Mouse (Mus musculus) frontal cortex, postnatal 14 days (tissue): ENCODE measurements around the gene Dnajc6.

Experiments
- DNase-seq, 2 experiments: peaks; one replicate each; pipeline ENCODE4 v3.0.0; 2022; ENCODE audit warnings: low spot score in 2 of 2

The Dnajc6 gene

DNA sequence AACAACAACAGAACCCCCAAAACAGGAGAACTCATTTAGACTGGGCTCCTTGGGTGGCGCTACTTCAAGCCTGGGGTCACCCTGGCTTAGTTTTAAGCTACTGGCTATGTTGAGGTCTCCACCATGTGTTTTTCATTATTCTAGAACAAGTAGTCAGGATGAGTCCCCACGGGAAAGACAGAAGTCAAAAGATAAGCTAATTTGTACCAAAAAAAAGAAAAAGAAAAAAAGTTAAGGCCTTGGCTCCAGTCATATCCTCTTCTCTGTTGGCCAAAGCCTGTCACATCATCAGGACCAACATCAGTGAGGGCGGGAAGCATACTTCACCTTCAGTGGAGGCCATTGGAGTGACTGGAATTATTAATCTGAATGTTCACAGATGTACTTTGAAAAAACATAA is 188.4 kb downstream of the Dnajc6 start:
- no peak for DNase-seq

GRCm38 (mm10) chr4:101686227-101686810 is 189.9 kb downstream of the Dnajc6 start:
- DNase-seq = no peak

DNA sequence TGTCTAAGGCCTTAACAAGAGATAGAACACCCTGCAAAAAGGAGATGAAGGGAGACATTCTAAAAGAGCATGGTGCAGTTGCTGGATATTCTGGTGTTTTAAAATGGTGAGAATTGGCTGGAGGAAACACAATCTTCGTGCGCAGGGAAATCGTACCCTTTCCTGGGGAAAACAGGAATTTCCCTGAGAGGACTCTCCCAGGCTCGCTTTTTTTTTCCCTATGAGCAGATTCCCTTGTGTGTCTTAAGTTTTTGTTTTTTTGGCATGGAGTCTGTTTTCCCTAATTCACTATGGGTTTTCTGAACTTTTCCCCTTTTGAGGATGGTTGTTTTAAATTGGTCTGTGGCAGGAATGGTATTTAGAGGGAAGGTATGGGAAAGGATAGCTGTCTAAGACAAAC is 192.8 kb downstream of the Dnajc6 start:
- no peak for DNase-seq

- DNase-seq = no peak
Observed at GRCm38 (mm10) chr4:101689645-101690044, 193.2 kb downstream of the Dnajc6 start.
